Mouse (Mus musculus) gastrocnemius, adult 8-10 months (tissue): Measurements from ENCODE around the gene Gjd3. TPM values are rescaled to one million over a fixed set of nuclear protein-coding genes. Genes with fewer than 3 reads are reported as not detected.
A peak's percentile ranks its signal among the peaks of the same experiment; 100 is the strongest.
"Not testable (repeated sequence)": the region's sequence is repeated elsewhere in the genome, so short reads cannot be mapped to it uniquely, and the experiment has no call there.

ENCODE experiments used
- DNase-seq, 2 experiments: peaks; one replicate each; pipeline ENCODE4 v3.0.0; 2022; ENCODE audit warnings: low spot score in 2 of 2
- total RNA-seq, 4 experiments: library from RNA; stranded (reverse); gene quantifications; 2 replicates each; pipeline ENCODE4 v1.2.4; 2022

Gjd3 gene
- total RNA-seq, 4 experiments from 2014 or later: not detected

GRCm38 (mm10) chr11:98935123-98935522 is 47.7 kb downstream of the Gjd3 start:
- DNase-seq: no peak

- no peak for DNase-seq
Observed at GRCm38 (mm10) chr11:98934367-98934766, 48.4 kb downstream of the Gjd3 start.

- DNase-seq: not testable (repeated sequence)
Observed at GRCm38 (mm10) chr11:98933847-98934246, 49.0 kb downstream of the Gjd3 start.

- peak; percentile 69 to 78 for DNase-seq
Observed at GRCm38 (mm10) chr11:98933151-98933550, 49.7 kb downstream of the Gjd3 start.

- no peak for DNase-seq
Observed at GRCm38 (mm10) chr11:98932293-98933091, 50.3 kb downstream of the Gjd3 start.

Other genes starting within 250 kb of the Gjd3 start
- gene Thra, start 242.4 kb downstream of the Gjd3 start, total RNA-seq: 10 to 100 TPM; 67.5 to 81.5 (median 76.2) TPM
- gene Nr1d1, start 207.7 kb downstream of the Gjd3 start, total RNA-seq: 100 to 1,000 TPM in 2 of 4 experiments, 10 to 100 TPM in 2; 83.4 to 175 (median 99.4) TPM
- gene Msl1, start 187.5 kb downstream of the Gjd3 start, total RNA-seq: 10 to 100 TPM; 53.9 to 57.7 (median 55.8) TPM
- gene Casc3, start 178.1 kb downstream of the Gjd3 start, total RNA-seq: 10 to 100 TPM; 14.1 to 18.4 (median 15.2) TPM
- gene Rapgefl1, start 146.2 kb downstream of the Gjd3 start, total RNA-seq: under 1 TPM in 2 of 4 experiments, not detected in 2; 0.08 to 0.29 TPM
- 1 to 10 TPM; 5.0 to 9.1 (median 7.7) TPM for gene Wipf2, start 119.4 kb downstream of the Gjd3 start, total RNA-seq
- gene Cdc6, start 75.2 kb downstream of the Gjd3 start, total RNA-seq: under 1 TPM in 2 of 4 experiments, not detected in 2; 0.07 to 0.13 TPM
- gene Rara, start 55.2 kb downstream of the Gjd3 start, total RNA-seq: 10 to 100 TPM in 2 of 4 experiments, 1 to 10 TPM in 2; 8.3 to 11.7 (median 9.5) TPM
- gene Top2a, start 41.2 kb upstream of the Gjd3 start, total RNA-seq: under 1 TPM in 3 of 4 experiments, not detected in 1; 0.25 to 0.60 (median 0.29) TPM
- gene Igfbp4, start 58.2 kb upstream of the Gjd3 start, total RNA-seq: 10 to 100 TPM; 23.4 to 50.7 (median 34.4) TPM
- not detected for gene Tns4, start 106.3 kb upstream of the Gjd3 start, total RNA-seq
- not detected for gene Ccr7, start 172.1 kb upstream of the Gjd3 start, total RNA-seq
- 10 to 100 TPM; 20.8 to 29.7 (median 25.3) TPM for gene Smarce1, start 248.0 kb upstream of the Gjd3 start, total RNA-seq